Mouse (Mus musculus): Measurements from ENCODE around the gene Mkln1. TPM values are rescaled to one million over a fixed set of nuclear protein-coding genes. Genes with fewer than 3 reads are reported as not detected.

Gene Mkln1
- polyA plus RNA-seq, 2 experiments, result 39.4 to 133 TPM

DNA sequence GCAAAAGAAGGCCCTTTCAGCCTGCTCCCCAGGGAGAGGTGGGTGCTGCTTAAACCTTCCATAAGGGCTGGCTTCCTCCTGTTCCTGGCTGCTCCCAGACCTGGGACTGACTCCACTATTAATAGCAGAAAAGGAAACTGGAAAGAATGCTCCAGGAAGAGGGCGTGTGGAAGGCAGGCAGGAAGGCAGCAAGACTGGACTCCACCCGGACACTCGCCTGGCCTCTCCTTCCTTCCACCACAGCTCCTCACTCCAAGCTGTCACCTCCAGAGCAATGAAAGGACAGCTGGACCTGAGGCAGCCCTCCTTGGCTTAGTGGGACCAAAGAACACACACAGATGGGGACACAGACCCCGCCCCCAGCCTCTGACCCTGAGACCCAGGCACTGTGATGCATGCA is 145.8 kb downstream of the Mkln1 start:
- TF ChIP-seq EP300 (IDR thresholded peaks at IDR 0.05; ENCODE audit: low read depth) (no peak), CTCF (IDR thresholded peaks at IDR 0.05; ENCODE audit: low read depth) (no peak)
- Histone ChIP-seq H3K4me2 (ENCODE audit: low read depth) (no peak overlapping the region), H3K27ac (no peak overlapping the region), H3K4me3 (ENCODE audit: insufficient read depth in 1 of 2, low read depth in 2 of 2, low read length in 2 of 2) (no peak overlapping the region), H3K4me1 (replicated peaks; ENCODE audit: control insufficient read depth in 2 of 2, insufficient read depth in 2 of 2, low read length in 1 of 2) (peaks cover 0 to 8% of the 10 kb centered on the region in 2 experiments; a peak in 3 of 4 replicates), H3K9me3 (ENCODE audit: control insufficient read depth, low read length) (no peaks in the 10 kb centered on the region), H3K36me3 (replicated peaks; ENCODE audit: control insufficient read depth, insufficient read depth, low read depth) (no peaks in the 10 kb centered on the region), H3K27me3 (ENCODE audit: control insufficient read depth, insufficient read depth, low read length) (no peaks in the 10 kb centered on the region), H3K9ac (replicated peaks) (no peak overlapping the region)
- ATAC-seq (ENCODE audit: insufficient read depth) (no peak), DNase-seq (ENCODE audit: low read depth in 3 of 3, low spot score in 3 of 3) (no peak)
- 70% methylated on average over 4 of the region's 4 CpGs for WGBS (ENCODE audit: insufficient replicate concordance)

DNA sequence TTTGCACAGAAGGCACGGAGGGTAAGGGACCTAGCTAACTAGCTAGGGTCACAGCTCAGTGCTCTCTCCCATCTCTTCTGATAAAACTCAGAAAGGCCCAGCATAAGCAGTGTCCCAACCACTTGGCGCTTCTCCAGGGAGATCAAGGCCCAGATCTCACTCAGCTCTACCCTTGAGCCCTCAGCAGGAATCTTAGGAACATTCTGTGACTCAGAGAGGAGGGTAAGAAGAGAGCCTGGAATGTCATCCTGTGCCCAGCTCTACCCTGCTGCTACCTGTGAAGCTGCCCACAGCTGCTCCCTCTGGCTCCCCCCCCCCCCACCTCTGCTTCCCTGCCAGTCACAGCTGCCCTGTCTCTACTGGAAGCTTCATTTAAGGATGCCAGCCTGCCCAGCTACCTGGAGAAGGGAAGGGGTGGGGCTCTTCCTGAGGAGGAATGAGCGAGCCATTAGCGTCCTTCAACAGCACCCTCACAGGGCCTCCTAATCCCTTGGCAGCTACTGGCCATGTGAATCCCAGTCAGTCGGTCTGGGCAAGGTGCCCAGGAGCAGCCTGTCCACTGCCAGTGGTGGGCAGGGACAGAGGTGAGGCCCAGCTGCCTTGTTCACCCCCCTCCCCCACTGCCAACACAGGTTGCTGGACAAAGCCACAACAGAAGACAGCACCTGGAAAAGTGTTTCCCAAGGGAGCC is 151.0 kb downstream of the Mkln1 start:
- Histone ChIP-seq H3K4me1 (replicated peaks; ENCODE audit: control insufficient read depth in 2 of 2, insufficient read depth in 2 of 2, low read length in 1 of 2) (no peaks in the 10 kb centered on the region), H3K4me2 (ENCODE audit: low read depth) (no peak overlapping the region), H3K9ac (replicated peaks) (no peak overlapping the region), H3K4me3 (ENCODE audit: insufficient read depth in 1 of 2, low read depth in 2 of 2, low read length in 2 of 2) (no peak overlapping the region), H3K9me3 (ENCODE audit: control insufficient read depth, low read length) (no peaks in the 10 kb centered on the region), H3K27me3 (ENCODE audit: control insufficient read depth, insufficient read depth, low read length) (no peaks in the 10 kb centered on the region), H3K36me3 (replicated peaks; ENCODE audit: control insufficient read depth, insufficient read depth, low read depth) (no peaks in the 10 kb centered on the region), H3K27ac (no peak overlapping the region)
- TF ChIP-seq EP300 (IDR thresholded peaks at IDR 0.05; ENCODE audit: low read depth) (no peak), CTCF (IDR thresholded peaks at IDR 0.05; ENCODE audit: low read depth) (no peak)
- ATAC-seq (ENCODE audit: insufficient read depth), result no peak
- 65% methylated on average over 5 of the region's 5 CpGs for WGBS (ENCODE audit: insufficient replicate concordance)
- DNase-seq (ENCODE audit: low read depth in 3 of 3, low spot score in 3 of 3), result no peak

DNA sequence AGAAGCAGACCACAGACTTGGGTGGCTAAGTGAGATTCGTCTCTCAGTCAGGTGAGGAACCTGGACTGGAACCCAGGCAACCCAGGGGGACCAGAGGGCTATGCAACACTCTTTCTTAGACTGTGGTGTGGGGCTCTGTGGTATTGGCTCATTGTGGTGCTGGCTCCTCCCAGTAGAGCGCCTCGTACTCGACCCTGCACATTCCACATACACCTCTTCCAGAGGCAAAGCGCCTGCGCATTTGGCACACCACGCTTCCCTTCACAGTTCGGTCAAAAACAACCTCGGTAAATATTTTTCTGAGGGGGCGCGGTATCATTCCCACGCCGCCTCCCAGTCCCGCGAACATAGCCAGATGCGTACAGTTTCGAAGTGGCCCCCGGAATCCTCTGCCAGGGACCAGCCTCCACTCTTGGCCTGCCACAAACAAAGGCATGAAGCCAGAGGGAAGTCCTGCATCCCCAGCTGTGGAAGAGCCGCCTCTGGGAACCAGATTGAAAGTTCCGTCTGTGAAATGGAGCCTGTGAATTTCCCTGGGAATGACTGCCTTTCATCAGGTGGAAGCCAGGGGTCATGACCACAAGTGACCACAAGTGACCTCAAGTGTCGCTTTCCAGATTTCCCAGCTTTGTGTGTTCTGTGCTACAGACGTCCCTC is 152.5 kb downstream of the Mkln1 start:
- TF ChIP-seq EP300 (IDR thresholded peaks at IDR 0.05; ENCODE audit: low read depth) (no peak), CTCF (IDR thresholded peaks at IDR 0.05; ENCODE audit: low read depth) (no peak)
- DNase-seq (ENCODE audit: low read depth in 3 of 3, low spot score in 3 of 3), result no peak
- Histone ChIP-seq H3K9ac (replicated peaks) (no peak overlapping the region), H3K36me3 (replicated peaks; ENCODE audit: control insufficient read depth, insufficient read depth, low read depth) (no peaks in the 10 kb centered on the region), H3K27ac (no peak overlapping the region), H3K4me2 (ENCODE audit: low read depth) (no peak overlapping the region), H3K4me3 (ENCODE audit: insufficient read depth in 1 of 2, low read depth in 2 of 2, low read length in 2 of 2) (no peak overlapping the region), H3K4me1 (replicated peaks; ENCODE audit: control insufficient read depth in 2 of 2, insufficient read depth in 2 of 2, low read length in 1 of 2) (no peaks in the 10 kb centered on the region), H3K9me3 (ENCODE audit: control insufficient read depth, low read length) (no peaks in the 10 kb centered on the region), H3K27me3 (ENCODE audit: control insufficient read depth, insufficient read depth, low read length) (no peaks in the 10 kb centered on the region)
- WGBS (ENCODE audit: insufficient replicate concordance), result 79% methylated on average over 22 of the region's 22 CpGs
- ATAC-seq (ENCODE audit: insufficient read depth), result no peak

DNA sequence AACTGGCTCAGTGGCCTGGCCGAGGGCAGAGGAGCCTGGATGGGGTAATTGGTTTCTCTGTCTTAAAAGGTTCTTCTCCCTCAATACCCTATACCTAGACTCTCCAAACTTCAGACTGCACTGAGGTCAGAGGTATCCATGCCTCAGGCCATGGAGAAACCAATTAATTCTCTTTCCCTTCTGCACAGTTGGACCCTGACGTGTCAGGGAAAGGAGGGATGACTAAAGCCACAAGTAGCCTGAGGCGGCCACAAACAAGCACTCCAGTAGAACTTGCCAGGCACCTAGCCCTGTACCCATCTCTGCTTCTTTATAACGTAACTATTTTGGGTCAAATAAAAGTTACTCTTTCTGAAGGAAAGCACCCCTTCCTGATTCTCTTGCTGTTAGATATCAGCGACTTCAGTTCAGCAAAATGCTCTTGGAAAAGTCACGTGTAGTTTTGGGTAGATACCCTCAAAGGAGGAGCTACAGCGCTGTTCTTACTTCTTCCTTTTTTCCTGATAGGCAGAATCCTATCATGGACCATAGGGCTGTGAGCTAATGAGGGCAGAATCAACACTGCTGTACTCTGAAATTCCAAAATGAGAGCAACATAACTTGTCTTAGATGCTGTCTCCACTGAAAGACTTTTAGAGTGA is 158.0 kb downstream of the Mkln1 start:
- Histone ChIP-seq H3K4me1 (replicated peaks; ENCODE audit: control insufficient read depth in 2 of 2, insufficient read depth in 2 of 2, low read length in 1 of 2) (peaks cover 8 to 16% of the 10 kb centered on the region in 2 experiments; a peak in 3 of 4 replicates), H3K9me3 (ENCODE audit: control insufficient read depth, low read length) (no peaks in the 10 kb centered on the region), H3K4me2 (ENCODE audit: low read depth) (no peak overlapping the region), H3K27me3 (ENCODE audit: control insufficient read depth, insufficient read depth, low read length) (no peaks in the 10 kb centered on the region), H3K27ac (no peak overlapping the region), H3K36me3 (replicated peaks; ENCODE audit: control insufficient read depth, insufficient read depth, low read depth) (no peaks in the 10 kb centered on the region), H3K4me3 (ENCODE audit: insufficient read depth in 1 of 2, low read depth in 2 of 2, low read length in 2 of 2) (no peak overlapping the region), H3K9ac (replicated peaks) (no peak overlapping the region)
- 76% methylated on average over 7 of the region's 7 CpGs for WGBS (ENCODE audit: insufficient replicate concordance)
- no peak for ATAC-seq (ENCODE audit: insufficient read depth)
- TF ChIP-seq CTCF (IDR thresholded peaks at IDR 0.05; ENCODE audit: low read depth) (no peak), EP300 (IDR thresholded peaks at IDR 0.05; ENCODE audit: low read depth) (no peak)
- no peak for DNase-seq (ENCODE audit: low read depth in 3 of 3, low spot score in 3 of 3)

Measured in liver, embryonic 14.5 days (tissue).